Mouse (Mus musculus): ENCODE results near the gene Olfr1383.
"Not testable (repeated sequence)": the region's sequence is repeated elsewhere in the genome, so short reads cannot be mapped to it uniquely, and the experiment has no call there.

DNA sequence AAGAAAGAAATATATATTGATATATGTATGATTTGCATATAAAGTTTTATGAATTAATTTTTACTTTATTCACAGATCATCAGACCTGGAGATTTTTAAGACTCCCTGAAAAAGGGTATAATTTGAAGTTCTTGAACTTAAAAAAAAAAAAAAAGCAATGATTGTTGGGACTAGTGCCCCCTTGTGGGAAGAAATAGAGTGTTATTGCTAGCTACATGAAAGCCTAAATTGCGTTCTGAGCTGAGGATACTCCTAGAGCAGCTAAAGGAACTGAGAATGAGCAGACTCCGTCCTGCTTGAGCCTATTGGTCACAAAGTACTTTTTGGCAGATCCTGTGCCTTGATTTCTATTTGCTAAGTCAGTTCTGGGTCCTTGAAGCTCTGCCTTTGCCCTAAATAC is 55.6 kb downstream of the Olfr1383 start:
- not testable (repeated sequence) for TF ChIP-seq TAL1, GATA1 (IDR thresholded peaks at IDR 0.05; ENCODE audit: low read length)

Data from erythroblast, embryonic 14.5 days (primary cell).